Mouse (Mus musculus): ENCODE measurements around the gene Gm26620.

GRCm38 (mm10) chr1:170865406-170865805, 19.5 kb upstream of the Gm26620 start:
- no peak for TF ChIP-seq POLR2A (IDR thresholded peaks at IDR 0.05; ENCODE audit: borderline replicate concordance, extremely low read depth, insufficient read depth, insufficient read length, poor library complexity, severe bottlenecking)
- no peak for TF ChIP-seq CTCF (IDR thresholded peaks at IDR 0.05; ENCODE audit: borderline replicate concordance, extremely low read depth, insufficient read depth, insufficient read length)

Measured in brain, embryonic 14.5 days (tissue).